Mouse (Mus musculus): ENCODE measurements at regions not wholly inside any gene's neighbourhood (a gene's known extent, or its start where the extent isn't known, plus 50 kb on each side); places are given as distances from the start of the nearest gene placed in this dataset.
A peak's percentile ranks its signal among the peaks of the same experiment; 100 is the strongest.

DNA sequence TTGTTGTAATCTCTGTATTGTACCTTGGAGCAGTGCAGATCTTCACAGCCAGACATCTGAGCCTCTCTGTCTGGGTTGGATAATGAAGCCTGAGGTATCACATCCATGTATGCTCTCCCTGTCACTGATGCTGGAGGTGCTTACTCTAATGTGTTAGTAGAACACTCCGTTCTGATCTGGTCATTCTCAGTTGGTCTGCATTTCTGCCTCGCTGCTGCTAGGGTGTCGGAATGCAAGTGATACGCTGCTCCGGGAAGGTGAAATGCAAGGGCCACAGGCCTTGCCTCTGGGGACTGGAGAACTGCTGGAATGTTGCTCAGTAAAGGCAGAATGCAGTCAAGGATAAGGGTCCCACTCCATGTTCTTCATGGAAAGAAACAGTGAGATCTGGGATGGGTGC lies 67.1 kb upstream of the Gm6993 start:
- H3K36me3 ChIP-seq (ENCODE audit: control insufficient read depth, insufficient read depth, low read length), result no peaks in the 10 kb centered on the region
- peak overlapping the region; percentile 49; the same call in 1 of the 2 replicates for H3K27ac ChIP-seq (ENCODE audit: control insufficient read depth, insufficient read depth, low read depth, low read length)
- no peak overlapping the region for H3K4me3 ChIP-seq (ENCODE audit: control insufficient read depth, low read depth, low read length)
- no peaks in the 10 kb centered on the region for H3K27me3 ChIP-seq (ENCODE audit: control insufficient read depth, insufficient read depth, low read length)
- H3K4me1 ChIP-seq (ENCODE audit: control insufficient read depth, insufficient read depth, low read length), result no peaks in the 10 kb centered on the region
- no peak for TF ChIP-seq CTCF (IDR thresholded peaks at IDR 0.05; ENCODE audit: control insufficient read depth, insufficient read depth, insufficient replicate concordance, low read depth, low read length)
- no peak for TF ChIP-seq POLR2A (IDR thresholded peaks at IDR 0.05; ENCODE audit: control insufficient read depth, low read depth, low read length)

GRCm38 (mm10) chr12:31179536-31179935 lies 61.0 kb upstream of the Gm6993 start:
- H3K4me3 ChIP-seq (ENCODE audit: control insufficient read depth, low read depth, low read length), result no peak overlapping the region
- no peaks in the 10 kb centered on the region for H3K4me1 ChIP-seq (ENCODE audit: control insufficient read depth, insufficient read depth, low read length)
- no peaks in the 10 kb centered on the region for H3K36me3 ChIP-seq (ENCODE audit: control insufficient read depth, insufficient read depth, low read length)
- TF ChIP-seq CTCF (IDR thresholded peaks at IDR 0.05; ENCODE audit: control insufficient read depth, insufficient read depth, insufficient replicate concordance, low read depth, low read length) (no peak), POLR2A (IDR thresholded peaks at IDR 0.05; ENCODE audit: control insufficient read depth, low read depth, low read length) (no peak)
- H3K27me3 ChIP-seq (ENCODE audit: control insufficient read depth, insufficient read depth, low read length), result no peaks in the 10 kb centered on the region
- H3K27ac ChIP-seq (ENCODE audit: control insufficient read depth, insufficient read depth, low read depth, low read length), result no peak overlapping the region

GRCm38 (mm10) chr12:31183632-31184031 lies 56.9 kb upstream of the Gm6993 start:
- H3K27ac ChIP-seq (ENCODE audit: control insufficient read depth, insufficient read depth, low read depth, low read length), result no peak overlapping the region
- no peak overlapping the region for H3K4me3 ChIP-seq (ENCODE audit: control insufficient read depth, low read depth, low read length)
- no peaks in the 10 kb centered on the region for H3K36me3 ChIP-seq (ENCODE audit: control insufficient read depth, insufficient read depth, low read length)
- no peak for TF ChIP-seq POLR2A (IDR thresholded peaks at IDR 0.05; ENCODE audit: control insufficient read depth, low read depth, low read length)
- TF ChIP-seq CTCF (IDR thresholded peaks at IDR 0.05; ENCODE audit: control insufficient read depth, insufficient read depth, insufficient replicate concordance, low read depth, low read length), result no peak
- no peaks in the 10 kb centered on the region for H3K4me1 ChIP-seq (ENCODE audit: control insufficient read depth, insufficient read depth, low read length)
- H3K27me3 ChIP-seq (ENCODE audit: control insufficient read depth, insufficient read depth, low read length), result no peaks in the 10 kb centered on the region

- Histone ChIP-seq H3K36me3 (ENCODE audit: control insufficient read depth, insufficient read depth, low read length) (no peaks in the 10 kb centered on the region), H3K4me1 (ENCODE audit: control insufficient read depth, insufficient read depth, low read length) (no peaks in the 10 kb centered on the region), H3K27me3 (ENCODE audit: control insufficient read depth, insufficient read depth, low read length) (no peaks in the 10 kb centered on the region), H3K27ac (ENCODE audit: control insufficient read depth, insufficient read depth, low read depth, low read length) (peak overlapping the region; percentile 76), H3K4me3 (ENCODE audit: control insufficient read depth, low read depth, low read length) (no peak overlapping the region)
- no peak for TF ChIP-seq POLR2A (IDR thresholded peaks at IDR 0.05; ENCODE audit: control insufficient read depth, low read depth, low read length)
- TF ChIP-seq CTCF (IDR thresholded peaks at IDR 0.05; ENCODE audit: control insufficient read depth, insufficient read depth, insufficient replicate concordance, low read depth, low read length), result no peak
These were observed 56.2 kb upstream of the Gm6993 start for GRCm38 (mm10) chr12:31184217-31184975.

GRCm38 (mm10) chr12:31185177-31185932 lies 55.2 kb upstream of the Gm6993 start:
- TF ChIP-seq POLR2A (IDR thresholded peaks at IDR 0.05; ENCODE audit: control insufficient read depth, low read depth, low read length) (no peak), CTCF (IDR thresholded peaks at IDR 0.05; ENCODE audit: control insufficient read depth, insufficient read depth, insufficient replicate concordance, low read depth, low read length) (no peak)
- peak overlapping the region; percentile 72 for H3K27ac ChIP-seq (ENCODE audit: control insufficient read depth, insufficient read depth, low read depth, low read length)

DNA sequence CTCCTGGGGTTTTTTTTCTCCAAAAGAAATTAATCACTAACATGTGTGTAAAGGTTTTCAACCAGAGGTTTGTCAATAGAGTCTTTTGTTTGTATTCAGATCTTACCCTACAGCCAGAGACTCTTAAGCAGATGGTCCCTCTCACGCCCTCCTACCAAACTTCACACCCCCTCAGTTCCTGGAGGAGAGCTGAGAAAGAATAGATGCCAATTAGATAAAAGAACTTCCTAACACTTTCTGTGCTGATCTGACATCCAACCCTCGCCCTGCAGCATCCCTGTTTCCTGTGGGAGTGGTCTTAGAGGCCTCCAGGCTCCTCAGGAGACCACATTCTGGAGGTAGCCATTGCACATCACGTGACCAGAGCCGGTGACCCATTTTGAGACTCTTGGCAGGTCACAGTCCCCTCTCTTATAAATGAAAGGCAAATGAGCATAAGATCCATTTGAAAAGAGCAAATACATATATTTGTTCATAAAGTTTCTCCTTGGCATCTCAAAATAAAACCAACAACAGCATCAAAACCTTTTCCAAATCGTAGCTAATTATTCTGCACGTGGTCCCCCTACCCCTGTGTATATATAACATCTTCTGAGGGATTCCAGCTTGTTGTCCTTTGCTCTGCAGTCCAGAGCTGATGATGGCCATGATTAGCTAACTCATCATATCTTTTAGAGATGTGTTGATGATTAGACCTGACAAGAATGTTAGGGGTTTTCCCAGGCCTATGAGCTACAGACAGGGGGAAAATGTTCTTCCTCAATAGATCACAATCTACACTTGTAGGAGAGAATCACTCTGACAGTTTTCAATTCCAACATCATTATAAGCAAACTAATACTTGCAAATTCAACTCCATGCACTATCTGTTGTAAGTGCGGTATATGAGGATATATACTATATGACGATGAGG lies 54.4 kb upstream of the Gm6993 start:
- Histone ChIP-seq H3K27ac (ENCODE audit: control insufficient read depth, insufficient read depth, low read depth, low read length) (no peak overlapping the region; the same call in 1 of the 2 replicates), H3K4me3 (ENCODE audit: control insufficient read depth, low read depth, low read length) (no peak overlapping the region), H3K4me1 (ENCODE audit: control insufficient read depth, insufficient read depth, low read length) (no peaks in the 10 kb centered on the region), H3K27me3 (ENCODE audit: control insufficient read depth, insufficient read depth, low read length) (no peaks in the 10 kb centered on the region), H3K36me3 (ENCODE audit: control insufficient read depth, insufficient read depth, low read length) (no peaks in the 10 kb centered on the region)
- TF ChIP-seq CTCF (IDR thresholded peaks at IDR 0.05; ENCODE audit: control insufficient read depth, insufficient read depth, insufficient replicate concordance, low read depth, low read length) (no peak), POLR2A (IDR thresholded peaks at IDR 0.05; ENCODE audit: control insufficient read depth, low read depth, low read length) (no peak)

More at GRCm38 (mm10) chr12:31185177-31185932, 55.2 kb upstream of the Gm6993 start:
- Histone ChIP-seq H3K4me3 (ENCODE audit: control insufficient read depth, low read depth, low read length) (no peak overlapping the region), H3K4me1 (ENCODE audit: control insufficient read depth, insufficient read depth, low read length) (no peaks in the 10 kb centered on the region), H3K36me3 (ENCODE audit: control insufficient read depth, insufficient read depth, low read length) (no peaks in the 10 kb centered on the region), H3K27me3 (ENCODE audit: control insufficient read depth, insufficient read depth, low read length) (no peaks in the 10 kb centered on the region)

Measured in testis, adult 2 months (tissue).